ENCODE assay signal across 10 mouse cellular contexts in the genomic region with DNA sequence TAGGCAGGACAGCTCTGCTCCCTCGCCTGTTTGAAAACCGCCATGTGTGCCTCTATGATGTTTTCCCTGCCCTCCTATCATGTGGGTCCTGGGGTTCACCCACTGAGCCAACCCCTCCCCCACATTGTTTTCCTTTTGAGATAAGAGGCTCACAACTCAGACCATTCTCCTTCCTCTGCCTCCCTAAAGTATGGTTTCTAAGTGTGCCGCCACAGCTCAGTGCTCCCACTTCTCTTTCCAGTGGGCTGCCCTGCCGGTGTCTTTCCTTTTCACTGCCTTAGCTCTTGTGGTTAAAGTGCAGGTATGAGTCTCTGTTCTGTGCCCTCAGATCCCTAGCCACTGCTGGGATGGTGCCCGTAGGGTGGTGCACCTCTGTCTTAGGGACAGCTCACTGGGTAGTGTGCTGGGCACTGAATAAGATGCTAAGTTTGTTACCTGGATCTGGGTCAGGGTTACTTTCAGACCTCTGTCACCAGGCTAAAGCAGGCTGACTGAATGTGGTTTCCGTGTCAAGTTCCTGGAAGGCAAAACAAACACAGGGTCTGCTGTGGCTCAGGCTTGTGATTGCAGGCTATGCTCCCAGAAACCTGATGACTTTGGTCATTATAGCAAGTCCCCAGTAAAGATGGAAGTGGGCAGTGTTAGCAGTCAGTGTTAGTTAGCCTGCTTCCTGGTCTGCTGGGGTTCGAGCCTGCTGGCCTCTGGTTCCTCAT. TPM values are rescaled to one million over a fixed set of nuclear protein-coding genes. Genes with fewer than 3 reads are reported as not detected.
DNase-seq lines count a peak whose midpoint lies in the region; ATAC-seq and TF ChIP-seq lines count a peak whose summit lies in the region.
"Had no signal": no experiment of that assay in that cellular context is flagged by ENCODE, and none has a peak within 500 bp of the region (broad histone marks: within the 10 kb centered on the region; RNA-seq: fewer than 3 reads in every experiment).

No protein-coding gene starts in this region.

- no peaks in the 10 kb centered on the region for H3K27me3 ChIP-seq in intestine, embryonic 14.5 days (replicated peaks; ENCODE audit: control insufficient read depth, insufficient read depth, low read length)
- H3K27me3 ChIP-seq in intestine, postnatal 0 days (replicated peaks; ENCODE audit: control insufficient read depth, insufficient read depth, low read length): no peaks in the 10 kb centered on the region
- no peaks in the 10 kb centered on the region for H3K27me3 ChIP-seq in liver, embryonic 11.5 days (replicated peaks; ENCODE audit: control insufficient read depth, insufficient read depth, low read length)
- no peaks in the 10 kb centered on the region for H3K27me3 ChIP-seq in forebrain, embryonic 12.5 days
- H3K27me3 ChIP-seq: limb, embryonic 13.5 days had no signal

- H3K36me3 ChIP-seq in intestine, embryonic 14.5 days (ENCODE audit: control insufficient read depth, insufficient read depth, low read length): peaks cover 42% of the 10 kb centered on the region
- peaks cover 40% of the 10 kb centered on the region for H3K36me3 ChIP-seq in intestine, postnatal 0 days (ENCODE audit: control insufficient read depth, insufficient read depth)
- H3K36me3 ChIP-seq in liver, embryonic 11.5 days (ENCODE audit: control insufficient read depth, insufficient read depth, low read length): peaks cover 16% of the 10 kb centered on the region
- H3K36me3 ChIP-seq in forebrain, embryonic 12.5 days (replicated peaks): peaks cover 34% of the 10 kb centered on the region

- H3K4me2 ChIP-seq in intestine, embryonic 14.5 days (ENCODE audit: low read length): no peak overlapping the region
- H3K4me2 ChIP-seq in intestine, postnatal 0 days (replicated peaks; ENCODE audit: low read depth): no peak overlapping the region; the same call in 1 of the 2 replicates
- H3K4me2 ChIP-seq in liver, embryonic 11.5 days: peak overlapping the region; percentile 60
- H3K4me2 ChIP-seq in forebrain, embryonic 12.5 days: no peak overlapping the region
- H3K4me2 ChIP-seq: limb, embryonic 13.5 days had no signal

- H3K27ac ChIP-seq in intestine, embryonic 14.5 days (ENCODE audit: low read depth): 0 out of 2 replicates have a peak overlapping the region, but pooled peaks have one; percentile 17
- no peak overlapping the region for H3K27ac ChIP-seq in intestine, postnatal 0 days (ENCODE audit: low read depth, low read length)
- H3K27ac ChIP-seq in liver, embryonic 11.5 days (ENCODE audit: low read depth, low read length): peak overlapping the region; percentile 67
- no peak overlapping the region for H3K27ac ChIP-seq in forebrain, embryonic 12.5 days
- H3K27ac ChIP-seq: limb, embryonic 13.5 days had no signal

- peaks cover 31% of the 10 kb centered on the region for H3K4me1 ChIP-seq in intestine, embryonic 14.5 days (replicated peaks; ENCODE audit: control insufficient read depth, insufficient read depth, low read length)
- H3K4me1 ChIP-seq in intestine, postnatal 0 days (replicated peaks; ENCODE audit: control insufficient read depth, insufficient read depth, low read length): 0 out of 2 replicates have a peak, but pooled peaks cover 4% of the 10 kb centered on the region
- H3K4me1 ChIP-seq in liver, embryonic 11.5 days (replicated peaks; ENCODE audit: control insufficient read depth, insufficient read depth, low read length): peaks cover 56% of the 10 kb centered on the region
- H3K4me1 ChIP-seq in forebrain, embryonic 12.5 days: peaks cover 39% of the 10 kb centered on the region

- TF ChIP-seq CTCF in intestine, postnatal 0 days (IDR thresholded peaks at IDR 0.05; ENCODE audit: low read depth): no peak

- no peak for DNase-seq in intestine, embryonic 14.5 days (ENCODE audit: low spot score)
- DNase-seq in thymus, postnatal 14 days: peak; percentile 45
- no peak for DNase-seq in thymus, postnatal 36 days
- no peak for DNase-seq in liver, embryonic 11.5 days (ENCODE audit: low spot score)
- peak; percentile 46 for DNase-seq in thymus, postnatal 4 days
- no peak for DNase-seq in adrenal gland, postnatal 14 days
- DNase-seq: kidney, postnatal 14 days had no signal

- no peak for ATAC-seq in intestine, embryonic 14.5 days (replicated peaks; ENCODE audit: low FRiP score, low TSS enrichment, low read depth)
- no peak for ATAC-seq in intestine, postnatal 0 days
- ATAC-seq in liver, embryonic 11.5 days (replicated peaks; ENCODE audit: low FRiP score): peak; percentile 59; the same call in 1 of the 2 replicates
- ATAC-seq in forebrain, embryonic 12.5 days (ENCODE audit: low FRiP score): no peak

- no peaks in the 10 kb centered on the region for H3K9me3 ChIP-seq in intestine, embryonic 14.5 days (ENCODE audit: control insufficient read depth, low read length)
- no peaks in the 10 kb centered on the region for H3K9me3 ChIP-seq in intestine, postnatal 0 days (ENCODE audit: control insufficient read depth)
- no peaks in the 10 kb centered on the region for H3K9me3 ChIP-seq in liver, embryonic 11.5 days (ENCODE audit: control insufficient read depth, low read length)
- H3K9me3 ChIP-seq in forebrain, embryonic 12.5 days: no peaks in the 10 kb centered on the region
- H3K9me3 ChIP-seq: limb, embryonic 13.5 days had no signal

- no peak overlapping the region for H3K4me3 ChIP-seq in intestine, embryonic 14.5 days (ENCODE audit: low read depth, low read length)
- no peak overlapping the region for H3K4me3 ChIP-seq in intestine, postnatal 0 days (ENCODE audit: low read depth, low read length)
- peak overlapping the region; percentile 17; the same call in 1 of the 2 replicates for H3K4me3 ChIP-seq in liver, embryonic 11.5 days (ENCODE audit: low read depth, low read length)
- no peak overlapping the region for H3K4me3 ChIP-seq in forebrain, embryonic 12.5 days (replicated peaks)
- H3K4me3 ChIP-seq: limb, embryonic 13.5 days had no signal

- no peak overlapping the region for H3K9ac ChIP-seq in intestine, embryonic 14.5 days (ENCODE audit: low read length)
- H3K9ac ChIP-seq in intestine, postnatal 0 days (ENCODE audit: low read depth, low read length): no peak overlapping the region
- 0 out of 2 replicates have a peak overlapping the region, but pooled peaks have one; percentile 6 for H3K9ac ChIP-seq in liver, embryonic 11.5 days (ENCODE audit: low read depth, low read length)
- H3K9ac ChIP-seq in forebrain, embryonic 12.5 days: no peak overlapping the region
- H3K9ac ChIP-seq: limb, embryonic 13.5 days had no signal

- 48% methylated on average over 7 of the region's 7 CpGs for WGBS in intestine, embryonic 14.5 days
- 35% methylated on average over 7 of the region's 7 CpGs for WGBS in intestine, postnatal 0 days
- 21% methylated on average over 7 of the region's 7 CpGs for WGBS in liver, embryonic 11.5 days
- 77% methylated on average over 7 of the region's 7 CpGs for WGBS in forebrain, embryonic 12.5 days

RNA-seq across cellular contexts. Expression of a gene that starts 12.8 kb away (rescaled TPM):
- 104 and 124 TPM in 2 replicates for polyA plus RNA-seq in intestine, embryonic 14.5 days (2014; fragmentation: Nextera tagmentation; extraction: Ambion mirVana)
- 135 and 137 TPM in 2 replicates for polyA plus RNA-seq in intestine, postnatal 0 days (2015; fragmentation: Nextera tagmentation; extraction: Ambion mirVana)
- polyA plus RNA-seq in liver, embryonic 11.5 days (2014; fragmentation: Nextera tagmentation; extraction: Ambion mirVana): 57.0 and 59.8 TPM in 2 replicates
- polyA plus RNA-seq in forebrain, embryonic 12.5 days (2016; fragmentation: Nextera tagmentation; extraction: Ambion mirVana): 86.9 and 90.5 TPM in 2 replicates
- 876 and 969 TPM in 2 replicates for total RNA-seq in adrenal gland, postnatal 14 days (2021)

RNA-seq across cellular contexts. Expression of a gene that starts 56.5 kb away (rescaled TPM):
- 6.0 and 6.1 TPM in 2 replicates for polyA plus RNA-seq in intestine, embryonic 14.5 days (2014; fragmentation: Nextera tagmentation; extraction: Ambion mirVana)
- polyA plus RNA-seq in intestine, postnatal 0 days (2015; fragmentation: Nextera tagmentation; extraction: Ambion mirVana): 9.7 and 11.5 TPM in 2 replicates
- 5.4 and 6.3 TPM in 2 replicates for polyA plus RNA-seq in liver, embryonic 11.5 days (2014; fragmentation: Nextera tagmentation; extraction: Ambion mirVana)
- 1.00 and 1.3 TPM in 2 replicates for polyA plus RNA-seq in forebrain, embryonic 12.5 days (2016; fragmentation: Nextera tagmentation; extraction: Ambion mirVana)
- total RNA-seq in adrenal gland, postnatal 14 days (2021): 12.8 and 22.1 TPM in 2 replicates

Comparison
In these comparisons a context has a peak if more than half of its experiments do, and no peak if none do; other contexts are left out.
1. DNase-seq: peak in thymus, postnatal 14 days (single experiment) and thymus, postnatal 4 days (single experiment); none in intestine, embryonic 14.5 days (single experiment), thymus, postnatal 36 days (0 of 2), liver, embryonic 11.5 days (single experiment) and adrenal gland, postnatal 14 days (single experiment).
2. H3K27ac ChIP-seq: peak in intestine, embryonic 14.5 days (single experiment) and liver, embryonic 11.5 days (single experiment); none in intestine, postnatal 0 days (single experiment) and forebrain, embryonic 12.5 days (single experiment).